Mouse (Mus musculus) spleen, postnatal 14 days (tissue): Measurements from ENCODE around the gene Tbcb.
"Not testable (repeated sequence)": the region's sequence is repeated elsewhere in the genome, so short reads cannot be mapped to it uniquely, and the experiment has no call there.

ENCODE experiments used
- DNase-seq, 2 experiments: peaks; one replicate each; pipeline ENCODE4 v3.0.0; 2021 to 2022; ENCODE audit warnings: low spot score in 2 of 2

Tbcb gene

GRCm38 (mm10) chr7:30193581-30194100 lies 38.4 kb downstream of the Tbcb start:
- DNase-seq, result peak; percentile 73 to 74

- DNase-seq, result no peak
These were observed 39.1 kb downstream of the Tbcb start for GRCm38 (mm10) chr7:30193013-30193412.

- no peak for DNase-seq
These were observed 40.0 kb downstream of the Tbcb start for GRCm38 (mm10) chr7:30192088-30192487.

GRCm38 (mm10) chr7:30189116-30189491 lies 43.0 kb downstream of the Tbcb start:
- DNase-seq, result no peak

- DNase-seq, result no peak
These were observed 43.5 kb downstream of the Tbcb start for GRCm38 (mm10) chr7:30188344-30189115.

GRCm38 (mm10) chr7:30184641-30185348 lies 47.3 kb downstream of the Tbcb start:
- no peak for DNase-seq

GRCm38 (mm10) chr7:30183879-30184289 lies 48.2 kb downstream of the Tbcb start, which contains the start of gene Cox7a1:
TSS of gene Cox7a1 (plus strand) at chr7:30184144.
- peak; percentile 65 to 78 for DNase-seq

- DNase-seq, result not testable (repeated sequence)
These were observed 48.9 kb downstream of the Tbcb start for GRCm38 (mm10) chr7:30183189-30183588.

- not testable (repeated sequence) for DNase-seq
These were observed 50.1 kb downstream of the Tbcb start for GRCm38 (mm10) chr7:30181929-30182328.

GRCm38 (mm10) chr7:30181308-30181707 lies 50.8 kb downstream of the Tbcb start:
- DNase-seq, result peak; percentile 54 to 67

- DNase-seq, result no peak
These were observed 53.8 kb downstream of the Tbcb start for GRCm38 (mm10) chr7:30178256-30178655.

- DNase-seq, result no peak
These were observed 55.6 kb downstream of the Tbcb start for GRCm38 (mm10) chr7:30176474-30176873.
